Mouse (Mus musculus) ovary, postnatal 10 days (tissue): ENCODE results near the gene Zfp462.

Experiments used
- DNase-seq: peaks from one replicate; pipeline ENCODE4 v3.0.0; 2022; ENCODE audit warnings: low spot score

Gene Zfp462

GRCm38 (mm10) chr4:55047266-55047665 is 102.4 kb downstream of the Zfp462 start:
- DNase-seq = no peak

GRCm38 (mm10) chr4:55049938-55050610 is 105.2 kb downstream of the Zfp462 start:
- no peak for DNase-seq

GRCm38 (mm10) chr4:55051345-55051744 is 106.5 kb downstream of the Zfp462 start:
- DNase-seq = no peak

DNA sequence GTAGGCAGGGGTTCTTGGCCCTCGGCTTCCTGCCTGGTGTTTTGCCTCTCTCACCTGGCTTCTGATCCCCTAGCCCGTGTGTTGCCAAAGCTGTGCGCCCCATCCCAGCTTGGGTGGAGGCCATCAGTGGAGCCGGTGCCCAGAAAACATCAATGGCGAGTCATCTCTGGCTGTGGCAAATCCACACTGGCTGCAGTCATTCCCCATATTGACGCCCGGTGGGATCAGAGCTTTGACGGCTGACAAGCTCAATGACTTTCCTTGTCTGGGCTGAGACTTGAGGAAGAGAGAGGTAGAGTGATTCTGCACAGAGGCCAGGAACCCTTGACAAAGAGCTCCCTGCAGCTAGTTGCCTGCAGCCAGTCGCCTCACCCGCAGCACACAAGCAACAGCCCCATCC is 107.8 kb downstream of the Zfp462 start:
- no peak for DNase-seq

DNA sequence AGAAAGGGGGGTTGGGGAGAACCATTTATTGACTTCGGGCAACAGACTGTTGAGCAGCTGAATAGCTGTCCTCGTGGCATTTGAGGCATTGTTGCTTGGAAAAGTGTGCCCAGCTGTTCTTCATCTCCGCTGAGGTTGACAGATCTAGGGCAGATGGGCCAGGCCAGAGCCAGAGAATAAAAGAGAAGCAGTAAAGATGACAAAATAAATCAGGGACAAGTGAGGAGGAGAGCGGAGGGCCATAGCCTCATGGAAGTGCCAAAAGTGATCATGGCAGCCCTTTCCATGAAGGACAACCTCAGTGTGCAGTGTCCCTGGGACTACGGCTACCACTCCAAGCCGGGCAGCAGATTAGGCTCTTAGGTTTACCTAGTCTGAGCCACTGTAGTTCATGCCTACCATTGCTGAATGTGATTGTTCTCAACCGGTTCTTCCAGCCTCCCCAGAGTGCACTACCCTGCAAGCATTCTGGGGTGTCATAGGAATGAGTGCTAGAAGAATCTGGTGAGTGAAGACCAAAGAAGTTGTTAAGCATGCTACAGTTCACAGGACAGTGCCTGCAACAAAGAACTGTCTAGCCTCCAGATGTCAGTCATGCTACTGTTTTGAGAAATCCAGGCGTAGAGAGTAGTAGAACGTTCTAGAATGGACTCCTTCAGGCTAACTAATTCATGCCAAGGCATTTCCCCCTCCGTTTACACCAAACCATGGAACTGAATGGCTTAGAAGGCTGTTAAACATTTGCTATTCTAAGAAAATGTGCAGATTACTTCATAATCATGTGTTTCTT is 113.0 kb downstream of the Zfp462 start:
- DNase-seq = no peak

DNA sequence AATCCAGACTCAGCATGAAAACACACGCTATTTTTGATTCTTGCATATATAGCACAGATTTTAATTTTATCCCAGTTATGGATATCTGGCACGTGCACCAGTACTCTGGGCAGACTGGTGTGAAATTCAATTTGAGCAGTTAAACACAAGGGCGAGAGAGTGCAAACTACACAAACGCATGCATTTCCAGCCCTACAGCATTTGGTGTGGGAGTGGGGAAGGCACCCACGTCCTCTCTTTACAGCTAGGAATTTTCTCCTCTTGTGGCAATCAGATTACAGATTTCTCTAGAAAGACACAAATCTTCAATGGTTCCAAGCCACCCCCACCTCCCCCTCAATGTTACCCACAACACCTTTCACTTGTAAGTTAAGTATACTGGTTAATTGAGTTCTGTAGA is 114.1 kb downstream of the Zfp462 start:
- no peak for DNase-seq

- no peak for DNase-seq
These were observed 121.7 kb downstream of the Zfp462 start for GRCm38 (mm10) chr4:55066341-55067170.

GRCm38 (mm10) chr4:55071535-55071934 is 126.7 kb downstream of the Zfp462 start:
- no peak for DNase-seq

GRCm38 (mm10) chr4:55077133-55077889 is 132.5 kb downstream of the Zfp462 start:
- no peak for DNase-seq

- DNase-seq = no peak
These were observed 133.3 kb downstream of the Zfp462 start for GRCm38 (mm10) chr4:55077902-55078716.

DNA sequence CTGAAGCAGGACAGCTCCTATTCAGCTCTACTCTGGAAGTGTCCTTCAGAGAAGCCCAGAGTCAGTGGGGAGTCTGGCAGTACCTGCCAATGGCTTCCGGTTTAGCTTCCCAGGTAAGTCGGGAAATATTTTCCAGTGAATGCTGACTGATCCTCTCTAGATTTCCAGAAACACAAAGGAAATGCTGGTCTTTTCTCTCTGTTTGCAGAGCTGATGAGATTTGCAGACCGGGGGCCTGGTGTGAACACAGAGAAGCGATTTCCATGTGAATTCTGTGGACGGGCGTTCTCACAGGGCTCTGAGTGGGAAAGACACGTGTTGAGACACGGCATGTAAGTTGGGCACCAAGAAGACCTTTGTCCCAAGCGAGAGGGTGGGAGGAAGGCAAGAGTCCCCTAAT is 134.2 kb downstream of the Zfp462 start:
- no peak for DNase-seq

- no peak for DNase-seq
These were observed 139.3 kb downstream of the Zfp462 start for GRCm38 (mm10) chr4:55084080-55084688.

- no peak for DNase-seq
These were observed 143.3 kb downstream of the Zfp462 start for GRCm38 (mm10) chr4:55088153-55088552.

DNA sequence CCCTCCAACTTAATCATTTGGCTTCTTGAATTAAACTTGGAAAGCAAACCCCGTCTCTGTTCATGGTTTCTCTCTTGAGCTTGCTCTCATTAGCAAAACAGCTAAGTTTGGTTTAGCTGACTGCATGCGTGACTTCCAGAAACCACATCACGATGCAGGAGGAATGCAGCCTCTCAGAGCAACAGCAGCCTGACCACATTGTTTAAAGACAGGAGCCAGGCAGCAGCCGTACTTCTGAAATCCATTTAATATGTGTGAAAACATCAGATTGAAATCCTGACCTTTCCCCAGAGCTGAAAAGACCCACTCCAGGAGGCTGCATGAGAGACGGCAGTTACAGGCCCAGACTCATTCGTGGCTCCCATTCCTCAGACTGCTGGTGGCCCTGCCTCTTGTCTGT is 144.1 kb downstream of the Zfp462 start:
- no peak for DNase-seq

DNA sequence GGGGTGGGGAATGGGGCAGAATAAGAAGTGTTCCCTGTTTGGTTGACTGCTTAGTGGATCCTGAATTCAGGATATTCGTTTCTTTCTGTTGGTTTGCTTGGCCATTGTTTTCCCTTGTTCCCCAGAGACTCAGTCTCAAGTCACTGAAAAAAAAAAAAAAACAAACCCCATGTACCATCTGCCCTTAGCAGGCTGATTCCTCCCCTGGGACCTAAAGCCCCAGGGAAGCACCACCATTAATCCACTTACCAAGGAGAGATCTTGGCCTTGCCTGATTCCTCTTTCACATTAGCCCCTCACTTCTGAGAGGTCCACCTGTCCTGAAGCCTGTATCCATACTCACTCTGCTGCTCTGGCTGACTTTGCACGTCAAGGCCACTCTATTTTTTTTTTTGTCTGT is 152.3 kb downstream of the Zfp462 start:
- no peak for DNase-seq

DNA sequence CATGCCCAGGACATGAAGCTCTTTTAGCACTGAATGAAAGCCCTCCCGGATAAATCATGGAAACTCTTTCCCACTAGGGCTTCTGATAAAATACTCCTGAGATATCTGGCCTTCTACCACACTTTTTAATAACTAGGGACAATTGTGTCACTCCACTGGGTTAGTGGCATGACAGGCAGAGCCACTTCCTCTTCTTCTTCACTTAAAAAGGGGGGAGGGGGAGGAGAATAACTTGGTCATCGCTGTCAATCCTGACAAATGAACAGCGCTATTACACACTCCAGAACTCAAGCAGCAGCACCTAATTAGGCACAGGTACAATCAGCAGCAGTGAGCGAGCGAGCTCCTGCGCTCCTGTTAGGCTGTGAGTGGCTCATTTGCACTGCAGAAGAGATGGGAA is 153.5 kb downstream of the Zfp462 start:
- no peak for DNase-seq

- no peak for DNase-seq
These were observed 156.0 kb downstream of the Zfp462 start for GRCm38 (mm10) chr4:55100851-55101250.

GRCm38 (mm10) chr4:55101601-55102000 is 156.8 kb downstream of the Zfp462 start:
- no peak for DNase-seq

GRCm38 (mm10) chr4:55102382-55102781 is 157.5 kb downstream of the Zfp462 start:
- no peak for DNase-seq

DNA sequence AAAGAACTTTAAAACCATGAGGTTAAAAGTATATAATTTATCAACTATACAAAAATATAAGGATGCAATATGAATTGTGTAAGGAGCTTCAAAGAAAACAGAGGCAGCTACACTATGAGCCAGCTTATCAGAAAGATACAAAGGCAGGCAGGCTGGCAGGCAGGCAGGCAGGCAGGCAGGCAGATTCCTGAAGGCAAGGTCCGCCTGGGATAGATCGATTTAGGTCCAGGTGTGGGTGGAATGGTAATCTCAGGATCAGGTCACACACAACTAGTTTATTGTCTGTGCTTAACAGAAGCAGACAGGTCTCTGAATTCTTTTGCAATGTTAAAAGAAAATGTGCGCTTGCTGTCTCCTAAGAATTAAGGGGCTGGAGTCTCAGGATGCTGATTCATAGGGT is 158.7 kb downstream of the Zfp462 start:
- no peak for DNase-seq
